Mouse (Mus musculus): ENCODE measurements around the gene Olfr1297. TPM values are rescaled to one million over a fixed set of nuclear protein-coding genes. Genes with fewer than 3 reads are reported as not detected.

Olfr1297 gene
- polyA plus RNA-seq (2014; fragmentation: Illumina TruSeq; extraction: RNeasy Lipid Tissue Mini Kit (QIAGEN cat#74804); ENCODE audit: low read depth, low replicate concordance): not detected

DNA sequence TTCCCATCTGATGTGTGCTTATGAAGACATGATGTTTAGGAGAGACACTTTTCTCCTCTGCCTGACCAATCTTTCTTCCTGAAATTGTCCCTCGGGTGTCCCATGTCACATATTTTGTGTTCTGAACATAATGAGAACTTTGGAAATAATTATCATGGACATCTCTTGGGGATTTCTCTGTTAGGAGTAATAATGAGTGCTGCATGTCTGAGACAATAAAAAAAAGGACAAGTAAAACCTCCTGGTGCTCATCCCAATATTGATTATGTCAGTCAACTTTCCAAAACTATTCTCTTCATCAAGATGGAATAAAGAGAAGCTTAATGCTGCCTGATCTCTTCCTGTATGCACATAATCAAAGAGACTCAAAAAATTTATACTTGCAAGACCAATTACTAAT is at the start of gene Olfr1297:
Gene Olfr1297, minus strand, starts transcription at position 101 of the 400 bp plus-strand sequence.

DNA sequence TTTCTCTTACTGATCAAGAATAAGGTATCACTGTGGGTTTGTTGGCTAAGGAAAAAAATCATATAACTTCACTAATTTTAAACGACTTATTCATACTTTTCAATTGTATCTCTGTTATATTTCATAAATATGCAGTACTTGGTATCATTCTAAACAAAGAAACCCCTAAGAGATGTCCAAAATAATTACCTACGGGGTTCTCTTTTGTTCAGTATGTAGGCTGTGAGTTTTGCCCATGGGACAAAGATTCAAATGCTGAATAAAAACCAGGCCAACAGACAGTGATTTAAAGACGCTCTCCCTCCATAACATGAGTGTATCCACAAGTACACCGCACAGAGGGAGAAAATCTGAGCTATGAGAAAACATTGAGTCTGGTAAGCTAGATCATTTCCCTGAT is 34.8 kb upstream of the Olfr1297 start, which contains the start of gene Olfr1299:
Gene Olfr1299, plus strand, starts transcription at position 301 of the 400 bp plus-strand sequence.

DNA sequence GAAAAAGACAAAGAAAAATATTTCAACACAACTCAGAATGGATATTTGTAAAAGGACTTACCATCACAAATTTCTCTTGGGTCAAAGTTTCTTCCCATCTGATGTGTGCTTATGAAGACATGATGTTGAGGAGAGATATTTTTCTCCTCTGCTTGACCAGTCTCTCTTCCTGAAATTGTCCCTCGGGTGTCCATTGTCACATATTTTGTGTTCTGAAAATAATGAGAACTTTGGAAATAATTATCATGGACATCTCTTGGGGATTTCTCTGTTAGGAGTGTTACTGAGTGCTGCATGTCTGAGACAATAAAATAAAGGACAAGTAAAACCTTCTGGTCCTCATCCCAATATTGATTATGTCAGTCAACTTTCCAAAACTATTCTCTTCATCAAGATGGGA is 22.8 kb upstream of the Olfr1297 start, which contains the start of gene Olfr1298:
Gene Olfr1298, minus strand, starts transcription at position 101 of the 400 bp plus-strand sequence.

DNA sequence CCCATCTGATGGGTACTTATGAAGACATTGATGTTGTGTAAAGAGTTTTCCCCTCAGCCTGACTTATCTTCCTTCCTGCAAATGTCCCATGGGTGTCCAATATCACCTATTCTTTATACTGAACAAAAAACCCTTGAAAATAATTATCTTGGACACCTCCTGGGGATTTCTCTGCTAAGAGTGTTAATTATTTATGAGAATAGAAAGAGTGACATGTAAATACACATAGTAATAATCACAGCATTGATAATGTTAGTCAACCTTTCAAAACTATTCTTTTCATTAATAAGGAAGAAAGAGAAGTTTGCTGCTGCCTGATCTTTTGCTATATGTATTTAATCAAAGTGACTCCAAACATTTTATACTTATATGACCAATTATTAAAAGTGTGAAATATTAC is 56.7 kb downstream of the Olfr1297 start, which contains the start of gene Olfr1295:
Gene Olfr1295, minus strand, starts transcription at position 101 of the 400 bp plus-strand sequence.

Other genes starting within 250 kb of the Olfr1297 start
- not detected for gene Olfr1286, start 203.4 kb downstream of the Olfr1297 start, polyA plus RNA-seq (2014; fragmentation: Illumina TruSeq; extraction: RNeasy Lipid Tissue Mini Kit (QIAGEN cat#74804); ENCODE audit: low read depth, low replicate concordance)
- gene Olfr1287, start 177.4 kb downstream of the Olfr1297 start, polyA plus RNA-seq (2014; fragmentation: Illumina TruSeq; extraction: RNeasy Lipid Tissue Mini Kit (QIAGEN cat#74804); ENCODE audit: low read depth, low replicate concordance): not detected
- gene Olfr1288, start 152.4 kb downstream of the Olfr1297 start, polyA plus RNA-seq (2014; fragmentation: Illumina TruSeq; extraction: RNeasy Lipid Tissue Mini Kit (QIAGEN cat#74804); ENCODE audit: low read depth, low replicate concordance): not detected
- not detected for gene Olfr1289, start 145.7 kb downstream of the Olfr1297 start, polyA plus RNA-seq (2014; fragmentation: Illumina TruSeq; extraction: RNeasy Lipid Tissue Mini Kit (QIAGEN cat#74804); ENCODE audit: low read depth, low replicate concordance)
- not detected for gene Olfr1290, start 132.7 kb downstream of the Olfr1297 start, polyA plus RNA-seq (2014; fragmentation: Illumina TruSeq; extraction: RNeasy Lipid Tissue Mini Kit (QIAGEN cat#74804); ENCODE audit: low read depth, low replicate concordance)
- gene Olfr1291-ps1, start 129.3 kb downstream of the Olfr1297 start, polyA plus RNA-seq (2014; fragmentation: Illumina TruSeq; extraction: RNeasy Lipid Tissue Mini Kit (QIAGEN cat#74804); ENCODE audit: low read depth, low replicate concordance): not detected
- not detected for gene Olfr1293-ps, start 101.3 kb downstream of the Olfr1297 start, polyA plus RNA-seq (2014; fragmentation: Illumina TruSeq; extraction: RNeasy Lipid Tissue Mini Kit (QIAGEN cat#74804); ENCODE audit: low read depth, low replicate concordance)
- gene Olfr1294, start 86.2 kb downstream of the Olfr1297 start, polyA plus RNA-seq (2014; fragmentation: Illumina TruSeq; extraction: RNeasy Lipid Tissue Mini Kit (QIAGEN cat#74804); ENCODE audit: low read depth, low replicate concordance): not detected
- not detected for gene Olfr1295, start 56.8 kb downstream of the Olfr1297 start, polyA plus RNA-seq (2014; fragmentation: Illumina TruSeq; extraction: RNeasy Lipid Tissue Mini Kit (QIAGEN cat#74804); ENCODE audit: low read depth, low replicate concordance)
- not detected for gene Olfr1298, start 22.7 kb upstream of the Olfr1297 start, polyA plus RNA-seq (2014; fragmentation: Illumina TruSeq; extraction: RNeasy Lipid Tissue Mini Kit (QIAGEN cat#74804); ENCODE audit: low read depth, low replicate concordance)
- gene Olfr1299, start 34.9 kb upstream of the Olfr1297 start, polyA plus RNA-seq (2014; fragmentation: Illumina TruSeq; extraction: RNeasy Lipid Tissue Mini Kit (QIAGEN cat#74804); ENCODE audit: low read depth, low replicate concordance): not detected
- gene Olfr1301, start 124.5 kb upstream of the Olfr1297 start, polyA plus RNA-seq (2014; fragmentation: Illumina TruSeq; extraction: RNeasy Lipid Tissue Mini Kit (QIAGEN cat#74804); ENCODE audit: low read depth, low replicate concordance): not detected
- gene Olfr1302, start 150.9 kb upstream of the Olfr1297 start, polyA plus RNA-seq (2014; fragmentation: Illumina TruSeq; extraction: RNeasy Lipid Tissue Mini Kit (QIAGEN cat#74804); ENCODE audit: low read depth, low replicate concordance): not detected
- gene Olfr1303, start 193.8 kb upstream of the Olfr1297 start, polyA plus RNA-seq (2014; fragmentation: Illumina TruSeq; extraction: RNeasy Lipid Tissue Mini Kit (QIAGEN cat#74804); ENCODE audit: low read depth, low replicate concordance): not detected

All from testis, adult 10 weeks (tissue).